Mouse (Mus musculus): ENCODE data around the gene Deup1.

DNA sequence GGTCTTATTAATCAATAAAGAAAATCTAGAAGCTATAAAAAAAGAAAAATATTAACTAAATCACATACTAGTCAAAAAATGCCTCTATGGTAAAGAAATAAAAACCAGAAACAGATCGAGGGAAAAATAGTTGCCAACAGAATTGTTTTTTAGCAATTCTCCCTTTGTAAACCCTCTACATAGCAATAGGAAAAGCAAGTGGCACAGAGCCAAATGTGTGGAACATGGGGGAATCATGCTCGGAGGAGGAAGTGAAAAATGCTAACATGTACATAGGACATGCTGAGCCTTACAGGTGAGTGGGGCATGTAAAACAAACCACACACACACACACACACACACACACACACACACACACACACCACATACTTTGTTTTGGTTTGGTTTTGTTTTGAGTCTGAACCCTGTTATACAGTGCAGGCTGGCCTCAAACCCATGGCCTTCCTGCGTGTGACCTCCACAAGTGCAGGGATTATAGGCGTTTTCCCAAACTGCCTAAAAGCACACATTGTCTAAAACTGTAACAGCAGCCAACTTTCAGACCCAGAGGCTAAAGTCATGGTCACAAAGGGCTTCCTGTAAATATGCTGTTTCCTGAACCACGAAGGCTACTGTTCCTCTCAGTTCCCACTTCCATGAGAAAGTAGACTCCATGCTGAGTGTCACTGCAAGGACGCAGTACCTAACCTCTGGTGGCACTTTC is 27.4 kb downstream of the Deup1 start:
- TF ChIP-seq POLR2A (IDR thresholded peaks at IDR 0.05; ENCODE audit: insufficient read depth, low read depth, low read length): no peak
- no peak for TF ChIP-seq CTCF (IDR thresholded peaks at IDR 0.05)
- 0 out of 2 replicates have a peak, but pooled peaks have one; percentile 30 for TF ChIP-seq EP300 (IDR thresholded peaks at IDR 0.05; ENCODE audit: insufficient read depth, low read depth, low read length)

Data from heart, adult 2 months (tissue).